Mouse (Mus musculus) gastrocnemius, adult 2 months (tissue): Measurements from ENCODE around the gene Ralgps1. TPM values are rescaled to one million over a fixed set of nuclear protein-coding genes. Genes with fewer than 3 reads are reported as not detected.
"Not testable (repeated sequence)": the region's sequence is repeated elsewhere in the genome, so short reads cannot be mapped to it uniquely, and the experiment has no call there.

Source experiments
- DNase-seq: peaks from one replicate; pipeline ENCODE4 v3.0.0; 2022
- H3K27ac ChIP-seq: fragments of 200-600 bp; 2 replicates; pipeline ENCODE4 v1.8.1; 2022; ENCODE audit warnings: mild to moderate bottlenecking
- H3K4me3 ChIP-seq: fragments of 200-600 bp; 2 replicates; pipeline ENCODE4 v1.8.1; 2022; ENCODE audit warnings: mild to moderate bottlenecking, moderate library complexity
- CTCF ChIP-seq: fragments of 200-600 bp; IDR thresholded peaks from 2 replicates; pipeline ENCODE4 v1.8.1; 2022; ENCODE audit warnings: antibody characterized with exemption, mild to moderate bottlenecking, moderate library complexity
- intact Hi-C: fragments of 180-260 bp; cut with DNase I; formaldehyde crosslinking; loops from one replicate; pipeline ENCODE4 v1.15.1; 2025
- total RNA-seq, 2 experiments: library from RNA; stranded (reverse); gene quantifications; 2 replicates each; pipeline ENCODE4 v1.2.3; 2021

The Ralgps1 gene
- total RNA-seq, 2 experiments from 2014 or later, result 2.5 to 3.1 TPM

GRCm38 (mm10) chr2:33220674-33221338 lies 150.5 kb downstream of the Ralgps1 start:
- TF ChIP-seq CTCF, result no peak
- peak; percentile 51 for DNase-seq
- intact Hi-C loops, result loop anchor here (2.0 kb wide), 1 partner anchor 96 kb away; no protein-coding TSS in a partner anchor
- peak overlapping the region; percentile 82 for H3K4me3 ChIP-seq
- H3K27ac ChIP-seq, result peak overlapping the region; percentile 95

GRCm38 (mm10) chr2:33220246-33220645 lies 151.0 kb downstream of the Ralgps1 start:
- intact Hi-C loops, result loop anchor here (2.0 kb wide), 1 partner anchor 97 kb away; no protein-coding TSS in a partner anchor
- peak overlapping the region; percentile 95 for H3K27ac ChIP-seq

GRCm38 (mm10) chr2:33219637-33220036 lies 151.6 kb downstream of the Ralgps1 start:
- TF ChIP-seq CTCF, result no peak
- H3K27ac ChIP-seq, result peak overlapping the region; percentile 95
- intact Hi-C loops, result loop anchor here (2.0 to 5.0 kb wide), 5 partner anchors 33 to 129 kb away; no protein-coding TSS in a partner anchor

More at GRCm38 (mm10) chr2:33220246-33220645, 151.0 kb downstream of the Ralgps1 start:
- H3K4me3 ChIP-seq, result peak overlapping the region; percentile 82
- peak; percentile 85 for DNase-seq
- TF ChIP-seq CTCF, result no peak

GRCm38 (mm10) chr2:33218903-33219625 lies 152.2 kb downstream of the Ralgps1 start:
- peak; percentile 67 for TF ChIP-seq CTCF
- intact Hi-C loops, result loop anchor here (2.0 to 5.0 kb wide), 4 partner anchors 33 to 130 kb away; no protein-coding TSS in a partner anchor
- H3K27ac ChIP-seq, result peak overlapping the region; percentile 95
- peak; percentile 63 for DNase-seq
- H3K4me3 ChIP-seq, result peak overlapping the region; percentile 82

More at GRCm38 (mm10) chr2:33219637-33220036, 151.6 kb downstream of the Ralgps1 start:
- peak overlapping the region; percentile 82 for H3K4me3 ChIP-seq
- DNase-seq, result no peak

- intact Hi-C loops, result loop anchor here (5.0 kb wide), 2 partner anchors 35 to 40 kb away; no protein-coding TSS in a partner anchor
- TF ChIP-seq CTCF, result no peak
- H3K27ac ChIP-seq, result peak overlapping the region; percentile 95
These were observed 153.9 kb downstream of the Ralgps1 start for GRCm38 (mm10) chr2:33217425-33217794.

GRCm38 (mm10) chr2:33216645-33217424 lies 154.5 kb downstream of the Ralgps1 start:
- intact Hi-C loops, result loop anchor here (5.0 kb wide), 2 partner anchors 35 to 40 kb away; no protein-coding TSS in a partner anchor
- no peak for TF ChIP-seq CTCF
- H3K4me3 ChIP-seq, result peak overlapping the region; percentile 82
- peak; percentile 64 for DNase-seq
- H3K27ac ChIP-seq, result peak overlapping the region; percentile 95

More at GRCm38 (mm10) chr2:33217425-33217794, 153.9 kb downstream of the Ralgps1 start:
- no peak for DNase-seq
- H3K4me3 ChIP-seq, result peak overlapping the region; percentile 82

- Histone ChIP-seq H3K27ac (peak within 1 kb of the TSS; percentile 95), H3K4me3 (peak within 1 kb of the TSS; percentile 82)
- no peak for TF ChIP-seq CTCF
- DNase-seq, result peak; percentile 98
- intact Hi-C loops, result loop anchor here (1.0 to 5.0 kb wide), 3 partner anchors 27 to 39 kb away; no protein-coding TSS in a partner anchor
These were observed 155.4 kb downstream of the Ralgps1 start, which contains the start of gene Angptl2 for GRCm38 (mm10) chr2:33215700-33216509. Gene Angptl2, plus strand, starts transcription at chr2:33216069.

- peak; percentile 67 for DNase-seq
- peak overlapping the region; percentile 95 for H3K27ac ChIP-seq
- intact Hi-C loops, result loop anchor here (1.0 to 5.0 kb wide), 3 partner anchors 26 to 38 kb away; no protein-coding TSS in a partner anchor
- H3K4me3 ChIP-seq, result peak overlapping the region; percentile 82
- TF ChIP-seq CTCF, result no peak
These were observed 156.0 kb downstream of the Ralgps1 start for GRCm38 (mm10) chr2:33215177-33215699.

GRCm38 (mm10) chr2:33211263-33211662 lies 160.0 kb downstream of the Ralgps1 start:
- H3K27ac ChIP-seq, H3K4me3 ChIP-seq, intact Hi-C loops, DNase-seq: not testable (repeated sequence)

- no peak for TF ChIP-seq CTCF
- intact Hi-C loops, result no loop called here
- no peak for DNase-seq
- H3K27ac ChIP-seq, result no peak overlapping the region
- H3K4me3 ChIP-seq, result no peak overlapping the region
These were observed 160.4 kb downstream of the Ralgps1 start for GRCm38 (mm10) chr2:33210841-33211240.

- no peak for TF ChIP-seq CTCF
- intact Hi-C loops, result no loop called here
- no peak overlapping the region for H3K4me3 ChIP-seq
- no peak overlapping the region for H3K27ac ChIP-seq
- DNase-seq, result no peak
These were observed 163.2 kb downstream of the Ralgps1 start for GRCm38 (mm10) chr2:33208134-33208533.
